Mouse (Mus musculus) lung, postnatal 0 days (tissue): Measurements from ENCODE around the gene Casq1. TPM values are rescaled to one million over a fixed set of nuclear protein-coding genes. Genes with fewer than 3 reads are reported as not detected.

Experiments
- ATAC-seq: fragments of 200-750 bp; cut with Nextera tagmentation; 2 replicates; pipeline ENCODE4 v1.8.0; 2017; ENCODE audit warnings: moderate library complexity
- DNase-seq: peaks from one replicate; pipeline ENCODE4 v3.0.0-alpha.2; 2016; ENCODE audit warnings: low spot score
- H3K27ac ChIP-seq: fragments of 300-500 bp; sonication (generic); 2 replicates; pipeline ENCODE4 v1.5.1; 2014; ENCODE audit warnings: antibody characterized with exemption, mild to moderate bottlenecking, low read length, mixed read lengths
- H3K27me3 ChIP-seq: fragments of 300-500 bp; sonication (generic); replicated peaks from 2 replicates; pipeline ENCODE4 v1.6.1; 2014; ENCODE audit warnings: low read length, mixed read lengths; ENCODE audit not compliant: insufficient read depth
- H3K36me3 ChIP-seq: fragments of 300-500 bp; sonication (generic); 2 replicates; pipeline ENCODE4 v1.6.1; 2014; ENCODE audit warnings: low read length, mixed read lengths; ENCODE audit not compliant: insufficient read depth
- H3K4me1 ChIP-seq: fragments of 300-500 bp; sonication (generic); 2 replicates; pipeline ENCODE4 v1.6.1; 2014; ENCODE audit warnings: antibody characterized with exemption, low read depth, low read length, mixed read lengths; ENCODE audit not compliant: insufficient read depth
- H3K4me2 ChIP-seq: fragments of 300-500 bp; sonication (generic); replicated peaks from 2 replicates; pipeline ENCODE4 v1.6.1; 2014; ENCODE audit warnings: low read depth, mild to moderate bottlenecking, low read length, moderate library complexity, mixed read lengths
- H3K4me3 ChIP-seq: fragments of 300-500 bp; sonication (generic); 2 replicates; pipeline ENCODE4 v1.5.1; 2014; ENCODE audit warnings: low read depth, low read length
- H3K9ac ChIP-seq: fragments of 300-500 bp; sonication (generic); replicated peaks from 2 replicates; pipeline ENCODE4 v1.6.1; 2014; ENCODE audit warnings: low read depth, mild to moderate bottlenecking
- H3K9me3 ChIP-seq: fragments of 300-500 bp; sonication (generic); 2 replicates; pipeline ENCODE4 v1.6.1; 2016; ENCODE audit warnings: low read length, mixed read lengths
- CTCF ChIP-seq: IDR thresholded peaks from 2 replicates; pipeline ENCODE4 v1.5.1; 2016; ENCODE audit warnings: antibody characterized with exemption, mild to moderate bottlenecking
- EP300 ChIP-seq: IDR thresholded peaks from 2 replicates; pipeline ENCODE4 v1.6.1; 2016; ENCODE audit warnings: antibody characterized with exemption, mild to moderate bottlenecking, control low read depth
- WGBS: fragments of 180-500 bp; shearing (Covaris S2); extraction: QIAGEN DNeasy Blood & Tissue Kit; methylation state at CpG from one replicate; pipeline ENCODE4 v1.1.7; 2014; 5-methylcytosine and 5-hydroxymethylcytosine counted together
- polyA plus RNA-seq: library from polyadenylated mRNA; unstranded; fragments of >200 nt; fragmentation: Nextera tagmentation; extraction: Ambion mirVana; gene quantifications from 2 replicates; pipeline ENCODE4 v1.2.1, GENCODE M21; 2015

Gene Casq1
- polyA plus RNA-seq, 1 experiment from 2014 or later, result 2.5 TPM

- Histone ChIP-seq H3K9me3 (no peaks in the 10 kb centered on the region), H3K4me1 (no peaks in the 10 kb centered on the region), H3K36me3 (no peaks in the 10 kb centered on the region), H3K4me2 (no peak overlapping the region), H3K9ac (no peak overlapping the region), H3K4me3 (no peak overlapping the region), H3K27me3 (no peaks in the 10 kb centered on the region), H3K27ac (no peak overlapping the region)
- DNase-seq, result no peak
- TF ChIP-seq CTCF (peak; percentile 60), EP300 (no peak)
- ATAC-seq, result no peak
- 36% methylated on average over 16 of the region's 16 CpGs for WGBS
These were observed 24.0 kb upstream of the Casq1 start for GRCm38 (mm10) chr1:172243547-172244205.

DNA sequence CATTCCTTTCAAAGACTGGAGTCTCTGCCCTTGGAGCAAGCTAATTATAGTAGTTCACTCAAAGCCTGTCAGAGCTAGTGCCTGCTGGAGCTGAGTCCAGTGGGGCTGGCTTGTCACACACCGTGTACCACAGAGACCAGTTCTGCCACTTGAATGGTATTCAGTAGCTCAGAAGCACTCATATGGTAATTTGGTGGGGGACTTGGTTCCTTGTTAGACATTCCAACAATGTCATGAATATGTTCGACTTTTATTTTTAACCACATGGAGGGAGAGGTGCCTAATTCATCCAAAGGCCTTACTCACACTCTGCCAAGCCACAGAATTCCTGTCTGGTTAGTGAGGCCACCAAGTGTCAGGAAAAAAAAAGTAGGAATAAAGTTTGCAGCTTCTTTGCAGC, 22.7 kb upstream of the Casq1 start:
- peak; percentile 78 for ATAC-seq
- Histone ChIP-seq H3K4me3 (no peak overlapping the region), H3K9me3 (no peaks in the 10 kb centered on the region), H3K27me3 (no peaks in the 10 kb centered on the region), H3K27ac (no peak overlapping the region), H3K36me3 (no peaks in the 10 kb centered on the region), H3K9ac (no peak overlapping the region), H3K4me1 (no peaks in the 10 kb centered on the region), H3K4me2 (no peak overlapping the region)
- TF ChIP-seq CTCF (no peak), EP300 (no peak)
- peak; percentile 62 for DNase-seq
- 42% methylated on average over 2 of the region's 2 CpGs for WGBS

DNA sequence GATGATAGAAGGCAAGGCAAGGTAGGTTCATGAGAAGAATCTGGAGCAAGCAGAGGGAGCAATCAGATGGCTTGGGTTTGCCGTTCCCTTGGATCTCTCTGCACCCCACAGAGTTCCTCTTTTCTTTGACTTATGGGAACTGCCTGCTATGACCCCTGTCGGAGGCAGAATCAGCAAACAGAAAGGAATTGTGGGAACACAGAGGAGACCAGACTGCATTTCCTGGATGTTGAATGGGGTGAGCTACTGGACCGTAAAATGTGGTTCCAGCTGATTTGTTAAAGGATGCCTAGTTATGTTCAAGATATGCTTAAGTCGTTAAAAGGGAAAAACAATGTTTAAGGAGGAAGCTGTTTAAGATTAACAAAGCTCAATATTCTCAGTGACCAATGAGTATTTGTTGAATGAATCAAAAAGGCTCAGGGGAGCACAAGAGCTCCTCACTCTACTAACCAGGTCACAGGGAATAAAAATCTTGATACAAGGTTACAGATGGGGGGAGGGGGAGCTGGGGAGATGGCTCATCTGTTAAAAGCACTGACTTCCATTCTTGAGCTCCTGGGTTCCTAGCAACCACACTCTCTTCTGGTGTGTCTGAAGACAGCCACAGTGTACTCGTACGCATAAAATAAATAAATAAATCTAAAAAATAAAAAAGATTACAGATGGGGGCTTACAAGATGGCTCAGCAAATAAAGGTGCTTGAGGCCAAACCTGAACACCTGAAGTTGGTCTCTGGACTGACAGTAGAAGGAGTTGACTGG, 21.5 kb upstream of the Casq1 start:
- no peak for TF ChIP-seq CTCF
- no peak for TF ChIP-seq EP300
- WGBS, result 60% methylated on average over 6 of the region's 6 CpGs
- Histone ChIP-seq H3K9ac (no peak overlapping the region), H3K4me1 (no peaks in the 10 kb centered on the region), H3K36me3 (no peaks in the 10 kb centered on the region), H3K27ac (no peak overlapping the region), H3K4me2 (no peak overlapping the region), H3K27me3 (no peaks in the 10 kb centered on the region), H3K4me3 (no peak overlapping the region), H3K9me3 (no peaks in the 10 kb centered on the region)
- ATAC-seq, result no peak
- DNase-seq, result no peak

DNA sequence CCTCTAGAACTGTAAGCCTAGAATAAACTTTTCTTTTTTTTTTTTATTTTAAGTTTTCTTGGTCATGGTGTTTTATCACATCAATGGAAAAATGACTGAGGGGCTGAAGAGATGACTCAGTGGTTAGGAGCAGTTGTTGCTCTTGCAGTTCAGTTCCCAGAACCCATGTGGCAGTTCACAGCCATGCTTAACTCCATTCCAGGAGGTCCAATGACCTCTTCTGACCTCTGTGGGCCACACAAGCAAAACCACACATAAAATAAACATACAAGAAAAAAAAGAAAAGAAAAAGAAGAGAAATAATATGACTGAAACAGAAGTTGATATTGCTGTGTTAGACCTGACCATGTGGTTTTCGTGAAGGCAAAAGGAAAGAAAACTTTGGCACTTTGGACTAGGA, 9.5 kb upstream of the Casq1 start:
- 72% methylated on average over 1 of the region's 1 CpGs for WGBS
- Histone ChIP-seq H3K36me3 (no peaks in the 10 kb centered on the region), H3K27ac (no peak overlapping the region), H3K4me3 (no peak overlapping the region), H3K9ac (no peak overlapping the region), H3K9me3 (no peaks in the 10 kb centered on the region), H3K27me3 (no peaks in the 10 kb centered on the region), H3K4me2 (no peak overlapping the region), H3K4me1 (no peaks in the 10 kb centered on the region)
- TF ChIP-seq EP300 (no peak), CTCF (no peak)
- ATAC-seq (no peak), DNase-seq (no peak)

- ATAC-seq (no peak), DNase-seq (no peak)
- H3K27me3 ChIP-seq, result no peaks in the 10 kb centered on the region
- H3K36me3 ChIP-seq, result no peaks in the 10 kb centered on the region
- H3K4me1 ChIP-seq, result no peaks in the 10 kb centered on the region
- WGBS, result 81% methylated on average over 2 of the region's 2 CpGs
- H3K9ac ChIP-seq, result no peak overlapping the region
- H3K4me2 ChIP-seq, result no peak overlapping the region
- TF ChIP-seq EP300 (no peak), CTCF (no peak)
- H3K4me3 ChIP-seq, result no peak overlapping the region
- no peak overlapping the region for H3K27ac ChIP-seq
- no peaks in the 10 kb centered on the region for H3K9me3 ChIP-seq
These were observed 8.5 kb upstream of the Casq1 start for GRCm38 (mm10) chr1:172228209-172228608.

- 53% methylated on average over 11 of the region's 11 CpGs for WGBS
- Histone ChIP-seq H3K27me3 (no peaks in the 10 kb centered on the region), H3K4me3 (no peak overlapping the region), H3K4me1 (peaks cover 4% of the 10 kb centered on the region; the same call in 1 of the 2 replicates), H3K36me3 (no peaks in the 10 kb centered on the region), H3K9ac (no peak overlapping the region), H3K4me2 (no peak overlapping the region), H3K9me3 (no peaks in the 10 kb centered on the region), H3K27ac (peak overlapping the region; percentile 79; the same call in 1 of the 2 replicates)
- DNase-seq (no peak), ATAC-seq (no peak)
- no peak for TF ChIP-seq EP300
- TF ChIP-seq CTCF, result no peak
These were observed 1.8 kb upstream of the Casq1 start for GRCm38 (mm10) chr1:172221297-172222063.
